In the genomic region with DNA sequence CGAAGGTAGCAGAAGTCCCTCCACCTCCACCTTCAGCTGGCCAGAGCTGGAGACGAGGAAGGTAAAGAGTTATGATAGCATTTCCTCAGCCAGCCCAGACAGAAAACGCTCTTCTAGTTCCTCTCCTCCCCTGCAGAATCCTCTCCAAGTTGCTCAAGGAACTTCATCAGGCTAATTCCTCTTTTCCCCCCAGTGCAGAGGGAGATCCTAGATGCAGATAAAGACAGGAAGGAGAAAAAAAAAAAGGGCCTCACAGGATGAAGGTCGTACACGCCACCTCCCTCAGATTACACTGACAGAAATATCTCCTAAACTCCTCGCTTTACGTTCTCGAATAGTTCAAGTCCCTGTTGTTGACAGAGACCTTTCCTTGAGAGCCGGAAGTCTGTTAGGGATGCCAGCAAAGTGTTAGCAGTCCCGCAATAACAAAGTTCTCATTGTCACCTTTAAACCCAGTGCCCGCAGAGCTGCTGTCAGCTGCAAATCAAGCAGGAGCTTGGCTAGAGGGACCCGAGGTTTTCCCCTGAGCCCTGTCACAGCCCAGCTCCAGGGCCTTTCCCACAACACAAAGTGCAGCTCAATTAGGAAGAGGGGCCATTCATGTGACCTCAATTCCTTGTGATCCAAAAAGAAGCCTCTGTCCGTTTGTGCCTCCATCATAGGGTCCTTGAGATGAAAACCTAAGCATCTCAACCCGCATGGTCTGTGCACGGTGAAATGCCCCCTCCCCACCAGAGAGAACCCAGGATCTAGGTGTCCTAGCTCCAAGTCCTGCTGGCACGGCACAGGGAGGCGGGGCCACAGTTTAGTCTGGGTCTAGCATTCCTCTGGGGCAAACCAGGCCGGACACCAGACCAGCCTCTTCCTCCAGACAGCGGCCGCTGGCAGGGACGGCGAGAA, we compare ENCODE assay signal across 8 mouse cellular contexts. TPM values are rescaled to one million over a fixed set of nuclear protein-coding genes. Genes with fewer than 3 reads are reported as not detected.
DNase-seq lines count a peak whose midpoint lies in the region; ATAC-seq and TF ChIP-seq lines count a peak whose summit lies in the region.

No protein-coding gene starts in this region.

- 5% methylated on average over 22 of the region's 22 CpGs for WGBS in thymus, adult 2 months
- 21% methylated on average over 22 of the region's 22 CpGs for WGBS in hindbrain, embryonic 16.5 days
- WGBS in liver, embryonic 11.5 days: 10% methylated on average over 22 of the region's 22 CpGs

- peak overlapping the region; percentile 65 for H3K4me2 ChIP-seq in hindbrain, embryonic 16.5 days (ENCODE audit: low read length)
- peak overlapping the region; percentile 93 for H3K4me2 ChIP-seq in liver, embryonic 11.5 days
- peak overlapping the region; percentile 84 for H3K4me2 ChIP-seq in myocyte (ENCODE audit: low read depth)

- H3ac ChIP-seq in myocyte (ENCODE audit: control insufficient read depth, insufficient read length): peak overlapping the region; percentile 75

- H3K27me3 ChIP-seq in thymus, adult 2 months (ENCODE audit: control insufficient read depth, insufficient read depth, low read length): no peaks in the 10 kb centered on the region; the same call in 1 of the 2 replicates
- H3K27me3 ChIP-seq in hindbrain, embryonic 16.5 days (replicated peaks; ENCODE audit: control insufficient read depth, insufficient read depth, low read length): no peaks in the 10 kb centered on the region
- no peaks in the 10 kb centered on the region for H3K27me3 ChIP-seq in liver, embryonic 11.5 days (replicated peaks; ENCODE audit: control insufficient read depth, insufficient read depth, low read length)
- no peaks in the 10 kb centered on the region for H3K27me3 ChIP-seq in myocyte (ENCODE audit: control insufficient read depth, insufficient read depth, insufficient read length)

- no peak for TF ChIP-seq POLR2A in thymus, adult 2 months (IDR thresholded peaks at IDR 0.05; ENCODE audit: control insufficient read depth, extremely low read depth, insufficient read depth, low read length, poor library complexity)
- TF ChIP-seq POLR2A in myocyte (IDR thresholded peaks at IDR 0.05; ENCODE audit: insufficient read length, low read depth): peak; percentile 67

- ATAC-seq in hindbrain, embryonic 16.5 days: peak; percentile 50
- ATAC-seq in liver, embryonic 11.5 days (replicated peaks; ENCODE audit: low FRiP score): peak; percentile 29

- 0 out of 2 replicates have a peak, but pooled peaks cover 4% of the 10 kb centered on the region for H3K36me3 ChIP-seq in thymus, adult 2 months (ENCODE audit: control insufficient read depth, insufficient read depth, low read length)
- peaks cover 27% of the 10 kb centered on the region for H3K36me3 ChIP-seq in hindbrain, embryonic 16.5 days (ENCODE audit: control insufficient read depth, insufficient read depth, low read length)
- peaks cover 8% of the 10 kb centered on the region for H3K36me3 ChIP-seq in liver, embryonic 11.5 days (ENCODE audit: control insufficient read depth, insufficient read depth, low read length)
- no peaks in the 10 kb centered on the region for H3K36me3 ChIP-seq in myocyte (ENCODE audit: control insufficient read depth, insufficient read depth)

- peak overlapping the region; percentile 94 for H3K9ac ChIP-seq in hindbrain, embryonic 16.5 days (ENCODE audit: low read depth, low read length)
- H3K9ac ChIP-seq in liver, embryonic 11.5 days (ENCODE audit: low read depth, low read length): peak overlapping the region; percentile 95

- no peak for TF ChIP-seq CTCF in thymus, adult 2 months (IDR thresholded peaks at IDR 0.05; ENCODE audit: borderline replicate concordance, control insufficient read depth, extremely low read depth, insufficient read depth, low read length, poor library complexity)

- peaks cover 18% of the 10 kb centered on the region for H3K4me1 ChIP-seq in thymus, adult 2 months (replicated peaks; ENCODE audit: control insufficient read depth, insufficient read depth, low read length)
- H3K4me1 ChIP-seq in hindbrain, embryonic 16.5 days (ENCODE audit: control insufficient read depth, insufficient read depth, low read depth, low read length): peaks cover 20% of the 10 kb centered on the region
- peaks cover 50% of the 10 kb centered on the region for H3K4me1 ChIP-seq in liver, embryonic 11.5 days (replicated peaks; ENCODE audit: control insufficient read depth, insufficient read depth, low read length)

- peaks cover 2% of the 10 kb centered on the region for H3K79me2 ChIP-seq in myocyte (ENCODE audit: control insufficient read depth, insufficient read depth)

- H3K9me3 ChIP-seq in hindbrain, embryonic 16.5 days (ENCODE audit: control insufficient read depth, low read length): no peaks in the 10 kb centered on the region
- no peaks in the 10 kb centered on the region for H3K9me3 ChIP-seq in liver, embryonic 11.5 days (ENCODE audit: control insufficient read depth, low read length)

- no peak for DNase-seq in thymus, adult 2 months
- DNase-seq in thymus, postnatal 0 days (ENCODE audit: low spot score): no peak
- peak; percentile 75 to 84 for DNase-seq in cerebellum, postnatal 25 days
- peak; percentile 61 for DNase-seq in gastrocnemius, postnatal 10 days
- no peak for DNase-seq in liver, embryonic 11.5 days (ENCODE audit: low spot score)
- no peak for DNase-seq in frontal cortex, postnatal 25 days (ENCODE audit: low spot score in 2 of 2)

- peak overlapping the region; percentile 80 for H3K4me3 ChIP-seq in thymus, adult 2 months (ENCODE audit: control insufficient read depth, insufficient read depth, low read length)
- peak overlapping the region; percentile 80 for H3K4me3 ChIP-seq in hindbrain, embryonic 16.5 days (ENCODE audit: low read length)
- peak overlapping the region; percentile 91 for H3K4me3 ChIP-seq in liver, embryonic 11.5 days (ENCODE audit: low read depth, low read length)
- peak overlapping the region; percentile 93 for H3K4me3 ChIP-seq in myocyte

- H3K27ac ChIP-seq in thymus, adult 2 months (ENCODE audit: control insufficient read depth, insufficient read depth, low read length): no peak overlapping the region; the same call in 1 of the 2 replicates
- peak overlapping the region; percentile 90 for H3K27ac ChIP-seq in hindbrain, embryonic 16.5 days (ENCODE audit: low read depth, low read length)
- peak overlapping the region; percentile 91 for H3K27ac ChIP-seq in liver, embryonic 11.5 days (ENCODE audit: low read depth, low read length)

TF ChIP-seq in myocyte, 11 proteins besides CTCF, POLR2A, EP300 and RAD21:
- TF ChIP-seq USF1 (IDR thresholded peaks at IDR 0.05; ENCODE audit: low read depth) (no peak), POLR2AphosphoS2 (IDR thresholded peaks at IDR 0.05; ENCODE audit: insufficient read length, low read depth) (peak; percentile 63)

RNA-seq across cellular contexts. Expression of a gene that starts 0.8 kb away (rescaled TPM):
- 222 and 263 TPM in 2 replicates for polyA plus RNA-seq in thymus, adult 2 months (2012; rRNA removed)
- 42.7 and 47.3 TPM in 2 replicates for polyA plus RNA-seq in thymus, postnatal 0 days (2015; fragmentation: Nextera tagmentation; extraction: Ambion mirVana)
- 10 to 100 TPM; 28.8 to 37.6 TPM for total RNA-seq in gastrocnemius, postnatal 10 days (2021)
- polyA plus RNA-seq in hindbrain, embryonic 16.5 days (2015; fragmentation: Nextera tagmentation; extraction: Ambion mirVana): 213 and 233 TPM in 2 replicates
- 64.0 and 70.8 TPM in 2 replicates for polyA plus RNA-seq in liver, embryonic 11.5 days (2014; fragmentation: Nextera tagmentation; extraction: Ambion mirVana)
- 42.4 TPM for polyA plus RNA-seq in myocyte (2012; fragmentation: generic; extraction: Trizol)

RNA-seq across cellular contexts. Expression of a gene that starts 4.8 kb away (rescaled TPM):
- 4.2 and 5.6 TPM in 2 replicates for polyA plus RNA-seq in thymus, adult 2 months (2012; rRNA removed)
- polyA plus RNA-seq in thymus, postnatal 0 days (2015; fragmentation: Nextera tagmentation; extraction: Ambion mirVana): 3.7 and 4.5 TPM in 2 replicates
- total RNA-seq in gastrocnemius, postnatal 10 days (2021): 10 to 100 TPM; 16.2 to 26.2 TPM
- 29.0 and 29.1 TPM in 2 replicates for polyA plus RNA-seq in hindbrain, embryonic 16.5 days (2015; fragmentation: Nextera tagmentation; extraction: Ambion mirVana)
- polyA plus RNA-seq in liver, embryonic 11.5 days (2014; fragmentation: Nextera tagmentation; extraction: Ambion mirVana): 28.3 and 30.2 TPM in 2 replicates
- 25.3 TPM for polyA plus RNA-seq in myocyte (2012; fragmentation: generic; extraction: Trizol)

RNA-seq across cellular contexts. Expression of a gene that starts 14.2 kb away (rescaled TPM):
- polyA plus RNA-seq in thymus, adult 2 months (2012; rRNA removed): 3.6 and 6.4 TPM in 2 replicates
- polyA plus RNA-seq in thymus, postnatal 0 days (2015; fragmentation: Nextera tagmentation; extraction: Ambion mirVana): 1.6 and 2.6 TPM in 2 replicates
- total RNA-seq in gastrocnemius, postnatal 10 days (2021): 1 to 10 TPM; 3.0 to 6.1 TPM
- polyA plus RNA-seq in hindbrain, embryonic 16.5 days (2015; fragmentation: Nextera tagmentation; extraction: Ambion mirVana): 1.4 and 1.5 TPM in 2 replicates
- 3.6 and 5.2 TPM in 2 replicates for polyA plus RNA-seq in liver, embryonic 11.5 days (2014; fragmentation: Nextera tagmentation; extraction: Ambion mirVana)
- 1.3 TPM for polyA plus RNA-seq in myocyte (2012; fragmentation: generic; extraction: Trizol)

RNA-seq across cellular contexts. Expression of a gene that starts 16.7 kb away (rescaled TPM):
- 34.4 and 36.1 TPM in 2 replicates for polyA plus RNA-seq in thymus, adult 2 months (2012; rRNA removed)
- 24.1 and 24.4 TPM in 2 replicates for polyA plus RNA-seq in thymus, postnatal 0 days (2015; fragmentation: Nextera tagmentation; extraction: Ambion mirVana)
- total RNA-seq in gastrocnemius, postnatal 10 days (2021): 1 to 10 TPM; 8.5 to 9.6 TPM
- 20.5 and 20.7 TPM in 2 replicates for polyA plus RNA-seq in hindbrain, embryonic 16.5 days (2015; fragmentation: Nextera tagmentation; extraction: Ambion mirVana)
- polyA plus RNA-seq in liver, embryonic 11.5 days (2014; fragmentation: Nextera tagmentation; extraction: Ambion mirVana): 43.1 and 43.4 TPM in 2 replicates
- 22.5 TPM for polyA plus RNA-seq in myocyte (2012; fragmentation: generic; extraction: Trizol)

RNA-seq across cellular contexts. Expression of a gene that starts 29.7 kb away (rescaled TPM):
- polyA plus RNA-seq in thymus, adult 2 months (2012; rRNA removed): 196 and 239 TPM in 2 replicates
- 39.2 and 48.6 TPM in 2 replicates for polyA plus RNA-seq in thymus, postnatal 0 days (2015; fragmentation: Nextera tagmentation; extraction: Ambion mirVana)
- total RNA-seq in gastrocnemius, postnatal 10 days (2021): 1 to 10 TPM; 1.6 to 3.3 TPM
- polyA plus RNA-seq in hindbrain, embryonic 16.5 days (2015; fragmentation: Nextera tagmentation; extraction: Ambion mirVana): 59.0 and 74.1 TPM in 2 replicates
- 21.6 and 26.3 TPM in 2 replicates for polyA plus RNA-seq in liver, embryonic 11.5 days (2014; fragmentation: Nextera tagmentation; extraction: Ambion mirVana)
- 12.4 TPM for polyA plus RNA-seq in myocyte (2012; fragmentation: generic; extraction: Trizol)

Comparison
In these comparisons a context has a peak if more than half of its experiments do, and no peak if none do; other contexts are left out.
1. DNase-seq: peak in cerebellum, postnatal 25 days (2 of 2) and gastrocnemius, postnatal 10 days (single experiment); none in thymus, adult 2 months (single experiment), thymus, postnatal 0 days (single experiment), liver, embryonic 11.5 days (single experiment) and frontal cortex, postnatal 25 days (0 of 2).
2. Peak in every context shown above with its lines, with median percentiles within 50 percentile points of each other: H3K4me3 ChIP-seq and H3K4me2 ChIP-seq.